Mouse (Mus musculus) spleen, adult 12 weeks (tissue): ENCODE measurements at regions not wholly inside any gene's neighbourhood (a gene's known extent, or its start where the extent isn't known, plus 50 kb on each side); places are given as distances from the start of the nearest gene placed in this dataset.

Experiments used
- DNase-seq: peaks from one replicate; pipeline ENCODE4 v3.0.0; 2022; ENCODE audit warnings: low spot score

DNA sequence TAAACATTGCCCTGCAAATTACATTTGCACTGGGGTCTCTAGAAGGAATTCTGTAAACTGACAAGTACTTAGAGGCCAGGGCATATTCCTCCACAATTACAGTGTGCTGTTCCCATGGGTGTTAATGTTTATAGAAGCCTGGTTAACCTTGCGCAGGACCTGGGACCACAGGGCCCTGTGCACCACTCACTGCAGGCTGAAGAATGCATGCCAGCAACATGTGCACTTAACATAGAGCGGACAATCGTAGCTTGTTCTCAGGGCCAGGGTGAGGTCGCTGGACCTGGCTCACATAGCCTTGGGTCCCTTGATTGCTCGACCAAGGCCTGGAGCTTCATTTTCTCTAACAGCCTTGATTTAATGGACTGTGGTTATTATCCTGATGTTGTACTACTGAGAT, 168.8 kb downstream of the Hs3st3b1 start:
- no peak for DNase-seq

DNA sequence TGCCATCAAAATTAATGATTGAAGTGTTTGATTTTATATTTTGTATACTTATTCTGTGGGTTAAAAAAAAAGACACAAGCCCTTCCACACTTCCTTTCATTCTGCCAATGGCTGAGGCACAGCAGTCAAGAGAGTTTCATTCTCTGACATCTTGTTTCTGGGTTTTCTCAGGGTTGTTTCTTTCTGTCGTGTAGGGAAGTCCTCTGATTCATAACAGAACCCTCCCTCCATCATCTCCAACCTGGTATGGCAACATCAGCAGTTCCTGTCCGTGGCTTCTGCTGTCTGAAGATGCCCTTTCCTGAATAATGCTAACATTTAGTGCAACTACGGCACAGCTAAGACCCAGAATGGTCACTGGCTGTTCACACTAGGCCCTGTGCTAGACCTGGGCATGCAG, 167.3 kb downstream of the Hs3st3b1 start:
- no peak for DNase-seq

DNA sequence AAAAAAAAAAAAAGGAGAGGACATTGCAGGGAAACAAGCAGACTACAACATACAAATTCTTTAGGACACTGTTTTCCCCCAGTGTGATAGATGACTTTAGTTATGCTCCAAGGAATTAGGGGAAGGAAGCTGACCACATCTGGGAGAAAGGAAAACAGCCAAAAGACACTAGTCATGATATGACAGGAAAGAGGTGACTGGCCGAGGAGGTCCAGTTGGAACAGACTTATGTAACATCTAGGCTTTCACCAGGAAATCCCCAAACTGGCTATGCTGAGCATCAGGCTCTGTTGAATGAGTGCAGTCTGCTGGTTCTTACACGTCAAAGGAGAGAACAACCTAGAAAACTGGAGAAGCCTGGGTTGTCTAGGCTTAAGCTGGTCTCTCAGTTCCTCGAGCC, 163.8 kb downstream of the Hs3st3b1 start:
- no peak for DNase-seq

DNA sequence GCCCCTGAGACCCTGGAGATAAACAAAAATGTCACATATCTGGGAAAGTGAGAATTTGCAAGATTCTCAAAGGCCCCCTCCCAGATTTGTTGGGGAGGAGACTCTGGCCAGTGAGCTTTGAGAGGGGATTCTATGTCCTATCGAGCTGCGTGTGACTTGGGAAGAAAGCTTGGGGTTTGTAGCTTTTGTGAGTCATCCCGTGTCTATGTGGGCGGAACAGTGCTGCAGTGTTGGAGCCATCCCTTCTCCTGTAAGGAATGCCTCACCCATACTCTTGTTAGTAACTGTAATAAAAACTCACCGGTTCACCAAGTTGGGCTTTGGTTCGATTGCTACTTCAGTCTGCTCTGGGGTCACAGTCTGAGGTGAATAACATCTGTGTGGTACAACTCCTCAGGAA, 160.5 kb downstream of the Hs3st3b1 start:
- no peak for DNase-seq

DNA sequence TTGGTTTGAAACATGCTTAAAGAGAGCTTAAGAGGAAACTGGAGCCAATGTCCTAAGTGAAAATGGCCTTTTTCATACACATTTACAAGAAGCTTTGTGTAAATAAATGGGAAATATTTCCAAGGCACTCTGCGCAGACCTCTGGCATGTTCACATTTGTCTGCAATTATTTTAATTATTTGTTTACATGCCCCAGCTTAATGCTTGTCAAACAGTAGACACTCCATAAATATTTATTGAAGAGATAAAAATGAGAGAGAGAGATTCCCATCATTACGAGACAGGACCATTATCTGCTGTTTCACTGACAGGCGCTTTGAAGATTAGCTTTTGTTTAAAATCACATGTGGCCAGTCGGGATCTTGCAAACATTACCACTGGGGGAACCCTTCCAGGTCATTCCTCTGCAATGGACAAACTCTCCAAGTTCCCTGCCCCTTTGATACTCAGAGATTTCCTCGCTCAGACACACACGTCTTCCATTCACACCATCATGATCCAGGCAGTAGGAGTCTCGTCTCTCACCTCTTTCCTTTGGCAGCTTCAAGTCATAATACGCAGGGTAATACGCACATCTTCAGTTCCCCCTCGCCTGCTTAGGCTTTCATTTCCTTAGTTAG, 154.3 kb downstream of the Hs3st3b1 start:
- no peak for DNase-seq

DNA sequence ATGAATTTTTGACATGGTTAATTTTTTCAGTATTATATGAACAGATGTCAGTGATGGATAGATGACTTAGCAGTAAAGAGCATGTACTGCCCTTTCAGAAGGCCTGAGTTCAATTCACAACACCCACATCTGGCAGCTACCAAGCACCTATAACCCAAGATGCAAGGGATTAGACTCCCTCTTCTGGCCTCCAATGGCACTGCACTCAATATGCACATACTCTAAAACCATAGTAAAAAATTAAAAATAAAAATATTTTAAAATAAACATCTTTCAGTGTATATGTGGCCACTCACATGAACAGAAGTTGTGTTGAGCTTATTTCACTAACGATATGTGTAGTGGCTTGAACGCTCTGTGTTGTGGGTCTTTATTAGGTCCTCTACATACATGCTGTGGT, 152.4 kb downstream of the Hs3st3b1 start:
- DNase-seq = no peak

DNA sequence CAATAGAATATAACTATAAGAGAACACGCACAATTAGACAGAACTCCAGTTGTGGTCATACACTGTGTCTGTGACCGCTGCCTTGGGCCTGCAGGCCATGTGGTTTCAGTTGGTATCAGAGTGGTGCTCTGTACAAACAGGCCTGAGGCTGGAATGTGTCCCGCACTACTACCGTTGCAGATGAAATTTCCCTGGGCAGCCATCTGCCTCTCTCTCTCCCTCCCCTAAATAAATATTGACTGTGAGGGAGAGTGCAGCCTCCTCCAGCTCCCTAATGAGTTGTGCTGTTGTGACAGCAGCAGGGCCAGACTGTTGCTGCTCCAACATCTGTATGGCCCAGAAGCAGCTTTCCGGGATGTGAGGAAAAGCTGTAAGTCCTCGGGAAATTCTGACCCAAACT, 146.7 kb downstream of the Hs3st3b1 start:
- no peak for DNase-seq

DNA sequence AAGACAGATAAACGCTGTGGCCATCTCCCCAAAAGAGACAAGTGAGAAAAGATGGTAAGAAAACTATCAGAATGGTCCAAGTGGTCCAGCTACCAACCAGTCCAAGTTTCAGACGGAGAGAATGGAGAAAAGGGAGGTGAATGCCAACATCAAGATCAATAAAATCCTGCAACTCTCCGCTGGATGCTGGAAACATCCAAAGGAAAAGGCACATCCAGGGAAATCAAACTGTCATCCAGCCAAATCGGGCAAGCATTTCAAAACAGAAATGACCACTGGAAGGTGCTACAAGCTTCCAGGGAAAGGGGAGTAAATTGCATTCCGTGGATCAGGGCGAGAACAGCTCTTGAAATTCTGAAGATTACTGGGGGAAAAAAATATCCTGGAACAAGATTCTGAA, 142.7 kb downstream of the Hs3st3b1 start:
- no peak for DNase-seq

DNA sequence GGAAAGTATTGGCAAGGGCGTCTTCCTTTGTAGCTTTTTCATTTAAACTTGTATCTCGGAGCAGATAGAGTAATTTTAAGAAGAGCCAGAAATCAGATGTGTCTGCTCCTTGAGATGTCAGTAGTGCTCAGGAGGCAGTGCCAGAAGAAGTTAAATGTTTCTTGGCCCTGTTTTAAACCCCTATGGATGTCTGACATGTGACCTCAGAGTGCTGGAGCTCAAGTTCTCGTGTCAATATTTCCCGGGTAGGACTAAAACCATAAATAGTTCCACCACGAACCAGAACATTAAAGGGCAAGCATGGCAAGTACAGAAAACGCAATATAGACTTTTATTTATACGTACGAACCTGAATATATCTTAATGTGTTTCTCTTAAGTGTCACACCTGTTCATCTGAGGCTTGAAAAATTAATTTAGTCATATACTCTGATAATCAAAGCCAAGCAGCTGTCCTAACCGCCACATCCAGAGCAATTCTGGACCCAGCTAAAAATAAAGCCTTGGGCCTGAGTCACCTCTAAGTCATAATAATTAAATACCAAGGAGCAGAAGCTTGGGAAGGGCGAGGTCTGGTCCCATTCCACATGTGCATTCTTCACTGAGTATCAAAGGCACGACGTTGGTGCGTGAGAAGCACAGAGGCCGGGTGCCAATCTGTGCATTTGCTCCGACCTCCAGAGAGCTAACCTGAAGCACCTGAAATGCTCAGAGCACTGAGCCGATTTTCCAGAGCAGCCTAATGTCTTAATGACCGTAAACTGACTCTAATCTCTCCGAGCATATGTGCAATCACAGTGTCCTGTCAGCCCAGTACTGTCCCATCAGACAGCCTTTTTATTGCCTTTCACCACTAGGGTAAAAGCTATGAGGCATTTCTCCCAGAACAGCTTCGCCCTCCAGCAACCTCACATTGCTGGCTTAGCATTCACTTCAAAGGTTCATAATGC, 139.8 kb downstream of the Hs3st3b1 start:
- no peak for DNase-seq

DNA sequence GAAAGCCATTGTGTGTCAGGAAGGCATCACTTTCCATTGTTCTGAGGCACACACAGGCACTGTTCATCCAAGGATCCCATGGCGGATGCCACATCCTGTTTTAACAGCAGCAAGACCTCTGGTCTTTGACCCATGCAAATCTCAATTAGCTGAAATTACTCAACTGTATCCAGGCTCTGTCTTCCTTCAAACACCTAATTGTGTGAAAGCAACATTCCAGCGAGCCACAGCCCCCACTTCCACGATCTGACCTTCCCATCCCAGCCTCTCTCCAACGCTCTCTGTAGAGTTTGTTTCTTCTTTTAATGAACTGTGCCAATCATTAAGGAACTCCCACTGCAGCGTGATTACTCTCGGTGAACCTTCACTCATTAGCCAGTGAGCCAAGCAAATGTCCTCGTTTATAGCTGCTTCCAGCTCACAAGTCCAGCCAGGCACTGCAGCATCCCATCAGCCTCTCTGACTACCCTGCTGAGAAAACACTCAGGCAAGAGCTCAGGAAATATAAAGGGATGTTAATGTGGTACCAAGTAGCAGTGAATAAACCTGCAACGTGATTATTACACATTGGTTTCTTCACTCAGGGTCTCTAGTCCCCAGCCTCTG, 136.7 kb downstream of the Hs3st3b1 start:
- no peak for DNase-seq

DNA sequence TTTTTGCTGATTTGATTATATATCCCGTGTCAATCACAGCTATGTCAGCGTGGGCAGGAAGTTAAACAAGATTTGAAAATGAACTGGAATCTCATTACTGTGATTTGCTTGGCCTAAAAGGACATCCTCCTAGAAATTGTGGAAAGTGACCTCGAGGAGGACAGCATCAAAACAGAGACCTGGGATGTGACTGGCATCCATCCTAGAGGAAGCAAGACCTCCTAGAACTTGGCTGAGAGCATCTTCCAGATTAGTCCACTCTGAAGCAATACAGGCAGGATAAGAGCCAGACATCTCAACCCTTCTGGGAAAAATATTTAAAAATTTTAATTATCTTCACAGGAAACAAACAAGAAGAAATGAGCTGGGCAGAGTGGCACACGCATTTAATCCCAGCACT, 136.1 kb downstream of the Hs3st3b1 start:
- DNase-seq = no peak

DNA sequence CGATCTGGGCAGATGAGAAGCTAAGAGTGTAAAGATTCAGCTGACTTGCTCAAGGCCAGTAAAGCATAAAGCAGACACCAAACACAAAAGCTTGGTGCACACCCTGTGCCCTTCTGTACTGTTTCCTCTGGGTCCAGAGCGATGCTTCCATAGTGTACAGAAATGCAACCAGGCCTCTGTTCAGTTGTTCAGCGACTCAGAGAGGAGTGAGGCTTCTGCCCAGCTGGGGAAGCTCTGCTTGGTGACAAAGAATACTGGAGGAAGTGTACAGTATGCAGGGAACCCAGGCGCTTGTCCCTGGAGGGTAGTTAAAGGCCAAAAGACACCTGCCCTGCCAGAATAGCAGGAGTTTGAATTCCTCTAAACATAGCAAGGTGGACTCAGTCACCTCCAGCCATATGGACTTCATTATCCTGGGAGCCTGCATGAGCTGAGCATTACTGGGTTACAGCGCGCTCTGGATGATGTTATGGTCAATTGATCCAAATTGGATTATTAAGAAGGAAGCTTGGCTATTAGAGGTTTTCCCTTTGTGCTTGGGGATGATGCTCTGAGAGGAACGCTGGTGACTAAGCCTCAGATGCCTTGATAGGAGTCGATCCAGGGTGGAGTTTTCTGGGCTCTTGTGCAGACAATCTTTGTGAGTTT, 132.5 kb downstream of the Hs3st3b1 start:
- DNase-seq = no peak

DNA sequence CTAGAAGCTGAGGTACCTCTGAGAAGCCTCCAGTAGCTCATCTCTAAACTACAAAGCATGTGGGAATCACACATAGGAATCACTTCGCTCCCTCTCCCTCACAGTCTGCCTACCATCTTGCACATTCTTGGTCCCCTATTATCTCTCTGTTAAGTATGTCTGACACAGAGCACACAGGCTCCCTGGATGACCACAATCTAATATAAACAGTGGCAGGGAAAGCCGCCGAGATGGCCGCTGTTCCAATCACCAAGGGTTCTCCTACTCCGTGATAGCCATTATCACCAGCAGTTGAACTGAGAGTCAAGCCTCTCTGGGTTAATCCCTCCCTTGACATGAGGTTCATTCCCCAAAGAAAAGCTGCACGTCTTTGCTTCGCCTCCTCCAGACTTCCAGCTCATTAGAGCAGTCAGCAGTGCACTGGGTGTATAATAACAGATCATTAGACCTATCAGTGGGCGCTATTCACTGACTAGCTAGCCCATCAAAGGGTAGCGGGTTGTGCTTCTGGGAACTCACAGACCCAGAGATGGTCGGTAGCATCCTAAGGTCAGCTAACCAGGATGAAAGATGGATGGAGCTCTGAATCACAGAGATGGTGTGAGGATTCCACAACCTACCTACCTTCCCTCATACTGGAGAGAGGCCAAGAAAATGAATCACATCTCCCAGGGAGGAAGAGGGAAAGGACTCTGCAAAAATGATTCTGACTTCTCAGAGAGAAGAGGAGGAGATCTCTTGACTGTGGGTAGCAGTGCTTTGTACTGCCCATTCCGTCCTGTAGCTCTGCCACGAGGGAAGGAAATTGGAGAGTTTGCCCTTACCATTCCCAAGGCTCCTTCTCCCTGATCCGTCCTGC, 130.9 kb downstream of the Hs3st3b1 start:
- DNase-seq = no peak

DNA sequence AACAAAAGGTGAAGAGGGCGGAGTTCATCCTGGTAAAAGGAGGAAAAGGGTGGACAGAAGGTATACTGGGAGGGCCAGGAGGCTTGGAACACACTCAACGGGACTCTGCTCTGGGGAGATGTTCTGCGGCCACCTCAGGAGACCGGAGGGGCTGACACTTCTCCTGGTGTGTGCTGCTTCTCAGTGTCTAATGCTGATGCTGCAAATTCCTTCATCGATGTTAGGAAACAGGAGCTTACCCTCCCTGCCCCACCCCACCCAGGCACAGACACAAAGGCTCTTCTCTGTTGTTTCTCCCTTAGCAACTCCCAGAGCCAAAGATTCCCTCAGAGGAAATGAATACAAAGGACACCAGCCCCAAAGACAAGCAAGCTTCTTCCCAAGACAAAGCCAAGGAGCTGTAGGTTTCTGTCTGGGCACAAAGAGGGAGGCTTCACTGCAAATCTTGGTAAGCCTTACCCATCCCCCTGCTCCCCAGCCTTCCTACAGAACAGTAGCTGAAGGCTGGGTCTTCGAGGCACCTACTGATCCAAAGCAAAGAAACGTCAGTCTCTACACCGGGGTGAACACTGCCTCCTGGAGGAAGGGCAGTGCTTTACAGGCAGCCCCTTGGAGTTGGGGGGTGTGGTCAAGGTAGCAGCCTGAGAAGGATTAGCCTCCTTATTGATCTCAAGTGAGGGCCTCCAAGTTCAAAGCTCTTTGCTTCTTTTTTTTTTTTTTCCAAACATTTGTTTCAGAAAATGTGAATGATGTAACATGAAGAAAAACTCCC, 128.2 kb downstream of the Hs3st3b1 start:
- DNase-seq = no peak

DNA sequence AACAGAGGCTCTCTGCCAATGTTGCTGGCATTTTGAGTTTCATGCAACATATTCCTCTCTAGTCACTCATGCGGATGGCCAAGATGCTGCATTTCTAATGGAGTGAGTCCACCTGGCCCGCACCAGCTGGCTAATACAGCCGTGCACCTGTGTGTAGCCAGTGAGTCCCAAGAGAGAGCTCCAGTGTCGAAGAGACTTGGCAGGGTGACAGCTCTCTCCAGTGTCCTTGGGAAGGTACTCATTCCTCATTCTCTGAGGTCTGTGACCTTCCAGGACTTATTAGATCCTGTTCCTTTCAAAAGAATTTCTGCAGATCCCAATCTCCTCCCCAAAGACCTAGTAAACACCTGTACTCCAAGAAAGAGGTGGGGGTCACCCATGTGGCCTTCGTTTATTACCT, 109.9 kb downstream of the Hs3st3b1 start:
- DNase-seq = no peak

DNA sequence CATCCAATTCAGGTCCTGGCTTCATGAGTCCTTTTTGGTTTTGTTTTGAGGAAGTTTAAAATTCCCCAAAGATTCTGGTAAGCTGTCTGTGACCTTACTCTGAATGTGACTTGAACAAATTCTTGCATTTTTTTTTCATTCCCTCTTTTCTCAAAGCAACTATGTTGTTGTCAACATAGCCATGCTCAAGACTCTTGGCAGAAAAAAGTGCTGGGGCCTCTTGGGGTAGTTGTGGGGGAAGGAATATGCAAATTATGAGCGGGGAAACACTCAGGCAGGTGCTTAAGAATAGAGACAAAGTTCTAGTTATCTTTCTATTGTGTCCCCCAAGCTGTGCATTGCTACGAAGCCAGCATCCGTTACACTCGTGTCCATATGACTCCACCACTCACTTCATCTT, 99.2 kb downstream of the Hs3st3b1 start:
- DNase-seq = no peak

DNA sequence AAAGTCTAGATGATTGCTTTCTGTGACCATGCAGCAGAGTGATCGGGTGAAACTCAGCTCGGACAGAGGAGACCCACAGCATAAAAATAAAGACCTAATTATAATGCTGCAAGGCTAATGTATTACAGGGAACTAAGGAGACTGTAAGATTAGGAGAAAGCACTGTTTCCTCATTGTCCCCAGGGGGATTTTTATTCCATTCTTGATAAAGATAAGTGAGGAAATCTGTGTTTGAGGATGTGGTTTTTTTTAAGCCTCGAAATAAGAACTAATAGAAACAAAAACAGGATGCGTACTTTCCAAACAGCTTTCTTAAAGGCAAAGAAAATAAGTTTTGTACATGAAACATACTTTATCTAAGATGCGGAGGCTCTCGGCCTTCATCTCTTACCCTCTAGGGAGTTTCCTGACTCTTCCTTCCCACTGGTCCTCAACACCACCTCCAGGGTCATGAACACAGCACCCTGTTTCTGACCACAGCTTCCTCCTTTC, 94.8 kb downstream of the Hs3st3b1 start:
- DNase-seq = no peak

DNA sequence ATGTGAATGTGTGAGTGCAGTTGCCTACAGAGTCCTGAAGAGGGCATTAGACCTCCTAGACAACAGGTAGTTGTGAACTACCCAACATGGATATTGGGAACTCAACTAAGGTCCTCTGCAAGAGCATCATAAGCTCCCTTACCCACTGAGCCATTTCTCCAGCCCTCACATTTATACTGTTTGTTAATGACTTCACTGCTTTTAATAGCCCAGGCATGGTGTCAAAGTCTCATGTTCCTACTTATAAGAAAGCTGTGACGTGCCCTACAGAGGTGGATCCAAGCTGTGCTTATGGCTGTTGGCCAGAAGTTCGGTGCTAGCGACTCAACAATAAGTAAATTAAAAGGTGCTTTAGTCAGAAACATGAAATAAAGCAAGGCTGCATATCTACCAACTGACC, 88.6 kb downstream of the Hs3st3b1 start:
- no peak for DNase-seq

DNA sequence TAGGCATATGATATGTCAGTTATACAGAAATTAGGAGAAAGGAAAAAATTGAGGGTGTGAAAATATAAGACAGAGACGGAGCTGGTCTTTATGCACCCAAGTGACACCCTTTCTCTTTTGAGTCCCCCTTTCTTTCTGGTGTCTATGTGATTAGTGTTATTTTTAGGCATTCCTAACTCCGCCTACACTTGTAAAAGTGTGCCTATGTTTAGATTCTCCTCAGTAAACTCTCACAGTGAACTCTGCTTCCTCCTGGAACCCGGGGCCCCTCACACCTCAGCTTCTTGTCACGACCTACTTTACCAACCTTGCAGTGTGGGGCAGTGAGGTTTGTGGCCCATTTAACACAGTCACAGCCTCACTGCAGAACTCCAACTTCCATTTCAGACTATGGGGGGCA, 88.0 kb downstream of the Hs3st3b1 start:
- DNase-seq = no peak

DNA sequence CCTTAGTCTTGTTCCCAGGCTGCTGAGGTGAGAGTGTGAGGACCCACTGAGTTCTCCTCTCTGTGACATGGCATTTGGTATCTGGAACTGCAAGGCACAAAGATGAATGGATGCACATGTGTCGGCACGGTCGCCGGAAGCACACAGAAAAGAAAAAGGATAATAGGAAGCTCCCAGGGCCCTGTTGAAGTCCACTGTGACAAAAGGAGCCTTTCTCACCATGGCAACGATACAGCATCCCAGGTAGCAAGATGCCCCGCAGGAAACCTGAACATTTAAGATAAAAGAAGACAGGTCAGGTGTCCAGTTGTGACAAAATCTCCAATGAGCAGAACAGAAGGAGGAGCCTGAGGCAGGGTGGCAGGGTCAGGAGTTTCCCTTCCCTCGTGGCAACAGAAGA, 87.5 kb downstream of the Hs3st3b1 start:
- DNase-seq = no peak
